In genomic region chr3:87151294-87151826, GRCm38 (mm10) we compare ENCODE assay signal across 9 mouse cellular contexts. TPM values are rescaled to one million over a fixed set of nuclear protein-coding genes. Genes with fewer than 3 reads are reported as not detected.
DNase-seq lines count a peak whose midpoint lies in the region; ATAC-seq and TF ChIP-seq lines count a peak whose summit lies in the region.
"Had no signal": no experiment of that assay in that cellular context is flagged by ENCODE, and none has a peak within 500 bp of the region (broad histone marks: within the 10 kb centered on the region; RNA-seq: fewer than 3 reads in every experiment).

No protein-coding gene starts in this region.

- no peaks in the 10 kb centered on the region for H3K27me3 ChIP-seq in ES-Bruce4 (ENCODE audit: control insufficient read depth, insufficient read depth, low read length, poor library complexity, severe bottlenecking)
- no peaks in the 10 kb centered on the region for H3K27me3 ChIP-seq in heart, embryonic 15.5 days
- H3K27me3 ChIP-seq in liver, embryonic 15.5 days = no peaks in the 10 kb centered on the region

- TF ChIP-seq CTCF in ES-Bruce4 (IDR thresholded peaks at IDR 0.05; ENCODE audit: low read depth, low read length) = no peak

- no peaks in the 10 kb centered on the region for H3K9me3 ChIP-seq in ES-Bruce4 (replicated peaks; ENCODE audit: control insufficient read depth, insufficient read depth, low read length, poor library complexity, severe bottlenecking)
- no peaks in the 10 kb centered on the region for H3K9me3 ChIP-seq in heart, embryonic 15.5 days (replicated peaks)
- H3K9me3 ChIP-seq in liver, embryonic 15.5 days (replicated peaks) = no peaks in the 10 kb centered on the region

- H3K4me1 ChIP-seq in ES-Bruce4 (ENCODE audit: control insufficient read depth, insufficient read depth, low read length) = peaks cover 17% of the 10 kb centered on the region
- H3K4me1 ChIP-seq in heart, embryonic 15.5 days (replicated peaks) = peaks cover 65% of the 10 kb centered on the region
- no peaks in the 10 kb centered on the region; the same call in 1 of the 2 replicates for H3K4me1 ChIP-seq in liver, embryonic 15.5 days (replicated peaks)

- H3K9ac ChIP-seq in ES-Bruce4 (ENCODE audit: low read depth, poor library complexity, severe bottlenecking) = peak overlapping the region; percentile 32
- H3K9ac ChIP-seq in heart, embryonic 15.5 days = peak overlapping the region; percentile 19; the same call in 1 of the 2 replicates
- H3K9ac ChIP-seq in liver, embryonic 15.5 days = no peak overlapping the region

- ATAC-seq in heart, embryonic 15.5 days (replicated peaks; ENCODE audit: insufficient number of reproducible peaks, insufficient read depth, low FRiP score, low read depth) = no peak
- ATAC-seq in liver, embryonic 15.5 days (ENCODE audit: insufficient read depth) = no peak

- H3K4me3 ChIP-seq in ES-Bruce4 (ENCODE audit: low read depth, low read length) = no peak overlapping the region; the same call in 1 of the 2 replicates
- no peak overlapping the region for H3K4me3 ChIP-seq in heart, embryonic 15.5 days
- H3K4me3 ChIP-seq in liver, embryonic 15.5 days (replicated peaks) = no peak overlapping the region

- no peak for TF ChIP-seq EP300 in ES-Bruce4 (IDR thresholded peaks at IDR 0.05; ENCODE audit: insufficient read depth, low read depth, low read length)

- H3K27ac ChIP-seq in ES-Bruce4 (ENCODE audit: insufficient read depth, low read length) = peak overlapping the region; percentile 98
- H3K27ac ChIP-seq in heart, embryonic 15.5 days = peak overlapping the region; percentile 92
- peak overlapping the region; percentile 41; the same call in 1 of the 2 replicates for H3K27ac ChIP-seq in liver, embryonic 15.5 days (replicated peaks)

- TF ChIP-seq POLR2A in ES-Bruce4 (IDR thresholded peaks at IDR 0.05; ENCODE audit: insufficient read depth, low read length) = no peak

- WGBS in heart, embryonic 15.5 days = 42% methylated on average over 2 of the region's 2 CpGs
- WGBS in liver, embryonic 15.5 days (ENCODE audit: insufficient replicate concordance) = 63% methylated on average over 2 of the region's 2 CpGs

- no peaks in the 10 kb centered on the region for H3K36me3 ChIP-seq in ES-Bruce4 (ENCODE audit: control insufficient read depth, insufficient read depth, low read length, poor library complexity, severe bottlenecking)
- no peaks in the 10 kb centered on the region for H3K36me3 ChIP-seq in heart, embryonic 15.5 days
- H3K36me3 ChIP-seq in liver, embryonic 15.5 days (replicated peaks) = no peaks in the 10 kb centered on the region

- DNase-seq in heart, adult 11 months = peak; percentile 97
- DNase-seq in heart, adult 8-10 months (ENCODE audit: low spot score) = no peak
- DNase-seq in yolk sac, embryonic 10.5 days (ENCODE audit: low spot score) = no peak
- DNase-seq in thymus, adult 18-20 months = no peak
- no peak for DNase-seq in frontal cortex, postnatal 10 days (ENCODE audit: low spot score in 2 of 2)
- DNase-seq: B cell, adult 2 months had no signal

- H3K4me2 ChIP-seq in heart, embryonic 15.5 days = peak overlapping the region; percentile 37; the same call in 1 of the 2 replicates
- H3K4me2 ChIP-seq in liver, embryonic 15.5 days = no peak overlapping the region

RNA-seq across cellular contexts. Expression of gene Kirrel, which starts 23.2 kb away (rescaled TPM):
- total RNA-seq in heart, adult 8-10 months (2022) = 1 to 10 TPM; 4.8 to 5.5 (median 5.1) TPM
- 38.3 and 39.9 TPM in 2 replicates for polyA plus RNA-seq in ES-Bruce4 (2011; ENCODE audit: insufficient read depth, insufficient read length, low read depth, missing spikeins)
- 9.0 and 13.1 TPM in 2 replicates for polyA plus RNA-seq in heart, embryonic 15.5 days (2015; fragmentation: Nextera tagmentation; extraction: Ambion mirVana)
- polyA plus RNA-seq in liver, embryonic 15.5 days (2015; fragmentation: Nextera tagmentation; extraction: Ambion mirVana) = 0.67 and 0.92 TPM in 2 replicates

Comparison
In these comparisons a context has a peak if more than half of its experiments do, and no peak if none do; other contexts are left out.
1. H3K27ac ChIP-seq: peak in every context shown above with its lines; median percentile 98 in ES-Bruce4; 92 in heart, embryonic 15.5 days; 41 in liver, embryonic 15.5 days.